Mouse (Mus musculus): ENCODE results near the gene Rpl41.
A peak's percentile ranks its signal among the peaks of the same experiment; 100 is the strongest.

The Rpl41 gene

GRCm38 (mm10) chr10:128548947-128549681, at the start of gene Rpl41:
TSS of gene Rpl41 (minus strand) at chr10:128549305.
- DNase-seq (ENCODE audit: low spot score) = peak; percentile 100

DNA sequence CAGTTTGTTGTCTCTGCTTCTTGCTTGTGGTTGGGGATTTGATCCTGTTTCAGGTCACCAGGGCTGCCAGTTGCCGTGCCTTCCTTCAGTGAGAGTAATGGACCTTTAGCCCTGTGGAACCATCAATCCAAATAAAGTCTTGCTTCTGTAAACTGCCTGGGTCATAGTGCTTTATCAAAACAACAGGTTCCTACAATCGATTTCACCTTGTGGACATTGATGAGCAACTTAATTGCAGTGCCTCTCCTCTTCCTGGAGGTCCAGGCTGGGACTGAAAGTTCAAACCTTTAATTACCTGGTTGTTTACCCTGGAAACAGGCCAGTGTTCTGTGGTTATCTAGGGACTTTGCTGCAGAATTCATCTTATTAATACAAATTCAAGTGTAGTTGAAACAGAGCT, 49.4 kb upstream of the Rpl41 start:
- no peak for DNase-seq (ENCODE audit: low spot score)

GRCm38 (mm10) chr10:128592797-128593196, 43.7 kb upstream of the Rpl41 start:
- DNase-seq (ENCODE audit: low spot score) = no peak

DNA sequence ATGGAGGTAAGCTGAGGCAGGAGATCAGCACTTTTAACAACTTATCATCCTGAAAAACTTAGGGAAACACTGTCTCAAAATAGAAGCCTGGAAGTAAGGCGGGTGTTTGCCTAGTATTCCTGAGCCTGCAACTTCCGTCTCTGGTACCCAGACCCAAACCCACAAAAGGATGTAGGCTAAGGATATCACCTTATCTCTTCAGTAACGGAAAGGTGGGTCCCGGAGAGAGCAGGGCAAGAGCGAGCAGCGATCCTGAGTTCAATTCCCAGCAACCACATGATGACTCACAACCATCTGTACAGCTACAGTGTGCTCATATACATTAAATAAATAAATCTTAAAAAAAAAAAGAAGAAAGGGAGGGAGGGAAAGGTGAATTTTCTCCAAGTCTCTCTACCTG, 42.3 kb upstream of the Rpl41 start:
- no peak for DNase-seq (ENCODE audit: low spot score)

- DNase-seq (ENCODE audit: low spot score) = peak; percentile 85
These were observed 41.1 kb upstream of the Rpl41 start for GRCm38 (mm10) chr10:128590193-128590690.

DNA sequence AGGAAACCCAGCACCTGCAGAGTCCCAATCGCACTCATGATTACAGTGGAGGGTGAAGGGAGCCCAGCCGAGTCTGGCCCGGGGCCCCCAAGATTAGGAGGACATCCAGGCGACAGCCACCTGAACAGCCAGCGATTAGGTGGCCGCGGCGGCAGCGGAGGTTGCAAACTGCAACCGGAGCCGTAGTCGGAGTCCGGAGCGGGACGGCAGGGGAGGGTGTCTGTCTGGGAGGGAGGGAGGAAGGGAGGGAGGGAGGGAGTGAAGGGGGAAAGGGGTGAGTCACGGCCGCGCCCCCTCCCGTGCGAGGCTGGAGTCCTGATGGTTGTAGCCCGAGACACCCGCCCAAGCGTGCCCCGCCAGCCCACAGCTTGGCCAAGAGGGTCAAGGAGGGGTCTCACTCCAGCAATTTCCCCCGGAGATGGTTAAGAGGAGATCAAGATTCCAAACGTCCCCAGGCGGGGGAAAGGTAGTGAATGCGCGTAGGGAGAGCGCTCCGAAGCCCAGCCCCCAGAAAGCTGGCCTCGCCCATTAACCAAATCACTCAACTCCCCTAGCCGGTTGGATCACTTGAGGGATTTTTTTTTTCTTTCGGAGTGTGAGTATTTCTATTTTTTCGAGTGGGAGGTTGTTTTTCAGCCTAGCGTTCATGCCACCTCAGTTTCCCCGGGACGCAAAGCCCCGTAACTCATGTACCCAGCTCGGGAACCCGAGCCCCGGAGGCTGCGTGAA, 40.5 kb upstream of the Rpl41 start, which contains the start of gene Erbb3:
Erbb3 (minus strand) TSS at position 189 of the 729 bp plus-strand sequence.
- DNase-seq (ENCODE audit: low spot score) = peak; percentile 81

- DNase-seq (ENCODE audit: low spot score) = no peak
These were observed 39.8 kb upstream of the Rpl41 start for GRCm38 (mm10) chr10:128588775-128589463.

GRCm38 (mm10) chr10:128588136-128588535, 39.0 kb upstream of the Rpl41 start:
- no peak for DNase-seq (ENCODE audit: low spot score)

DNA sequence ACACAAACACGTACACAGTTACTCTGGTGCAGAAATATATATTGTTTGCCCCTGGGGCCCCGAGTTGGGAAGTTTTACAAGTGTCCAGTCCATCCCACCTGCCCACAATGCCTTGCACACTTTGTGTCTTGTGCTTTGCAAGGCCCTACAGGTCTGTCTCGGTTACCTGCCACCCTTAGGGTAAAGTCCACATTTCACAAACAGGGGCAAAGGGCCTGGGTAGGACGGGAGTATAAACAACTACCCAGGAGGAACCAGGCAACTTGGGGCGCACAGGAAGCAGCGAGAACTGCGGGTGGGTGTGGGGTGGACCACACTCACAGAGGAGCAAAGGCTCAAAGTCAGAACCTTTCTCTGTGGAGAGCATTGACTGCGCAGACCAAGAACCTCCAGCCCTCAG, 38.6 kb upstream of the Rpl41 start:
- DNase-seq (ENCODE audit: low spot score) = no peak

DNA sequence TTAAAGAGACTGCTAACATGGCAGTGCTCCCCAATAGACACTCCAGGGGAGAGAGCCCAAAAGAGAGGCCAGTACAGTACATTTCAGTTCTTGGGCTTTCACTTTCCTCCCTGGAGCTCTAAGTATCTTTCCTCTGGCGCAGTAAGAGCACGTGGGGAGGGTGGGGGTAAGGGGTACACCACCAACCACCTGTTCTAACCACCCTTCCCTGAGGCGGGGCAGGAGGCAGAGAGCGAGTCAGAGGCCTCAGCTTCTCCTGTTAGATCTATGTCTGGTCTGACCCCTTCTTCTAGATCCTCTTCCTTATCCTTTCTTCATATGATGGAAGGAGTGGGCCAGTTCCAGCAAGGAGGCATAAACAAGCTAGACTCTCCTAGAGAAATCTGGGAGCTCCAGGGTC, 38.0 kb upstream of the Rpl41 start:
- DNase-seq (ENCODE audit: low spot score) = no peak

DNA sequence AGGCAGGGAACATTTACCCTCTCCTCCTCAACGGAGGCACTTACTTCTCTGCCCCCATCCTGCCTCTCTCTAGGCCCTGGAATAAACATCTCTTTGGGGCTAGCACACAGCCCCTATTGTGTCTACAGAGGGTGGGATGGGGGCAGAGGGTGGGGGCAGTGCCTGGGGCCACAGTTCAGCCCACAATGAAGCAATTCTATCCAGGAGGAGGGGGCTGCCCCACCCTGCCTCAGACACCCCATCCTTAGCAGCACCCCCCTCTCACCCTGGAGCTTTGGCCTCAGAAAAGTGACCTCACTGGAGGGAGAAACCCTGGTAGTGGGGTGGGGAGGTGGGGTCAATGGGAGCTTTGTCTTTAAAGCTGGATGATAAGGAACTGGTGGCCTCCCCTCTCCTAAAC, 37.4 kb upstream of the Rpl41 start:
- no peak for DNase-seq (ENCODE audit: low spot score)

DNA sequence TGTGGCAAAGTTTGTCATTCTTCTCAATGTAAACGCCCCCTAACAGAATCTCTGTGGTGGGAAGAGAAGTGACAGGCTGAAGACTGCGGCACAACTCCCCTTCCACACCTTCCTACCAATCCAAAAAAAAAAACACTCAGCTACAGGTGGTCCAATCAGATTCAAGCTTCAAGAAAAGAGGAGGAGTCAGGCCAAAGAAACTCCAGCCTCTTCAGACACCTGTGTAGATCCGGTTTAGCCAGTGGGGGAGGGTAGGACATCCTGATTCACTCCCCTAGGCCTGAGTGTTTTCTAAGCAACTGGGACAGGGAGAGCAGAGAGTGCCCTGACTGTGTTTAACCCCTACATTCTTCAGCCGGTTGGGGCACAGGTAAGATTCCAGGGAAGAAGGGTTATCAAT, 35.3 kb upstream of the Rpl41 start:
- no peak for DNase-seq (ENCODE audit: low spot score)

- DNase-seq (ENCODE audit: low spot score) = peak; percentile 92
These were observed 34.5 kb upstream of the Rpl41 start for GRCm38 (mm10) chr10:128583644-128584043.

GRCm38 (mm10) chr10:128579731-128580130, 30.6 kb upstream of the Rpl41 start:
- DNase-seq (ENCODE audit: low spot score) = no peak

DNA sequence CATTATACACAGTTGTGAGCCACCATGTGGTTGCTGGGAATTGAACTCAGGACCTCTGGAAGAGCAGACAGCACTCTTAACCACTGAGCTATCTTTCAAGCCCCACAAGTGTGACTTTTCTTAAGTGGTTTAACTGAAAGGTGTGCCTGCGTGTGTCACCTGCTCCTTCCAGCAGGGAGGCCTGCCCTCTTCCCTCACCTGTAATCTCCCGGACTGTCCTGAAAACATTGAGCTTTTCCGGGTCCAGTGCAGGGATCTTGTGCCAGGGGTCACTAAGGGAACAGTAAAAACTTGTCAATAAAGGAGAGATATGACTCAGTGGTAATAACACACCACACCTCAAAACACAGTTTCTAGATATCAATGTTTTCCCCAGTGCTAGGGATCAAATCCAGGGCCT, 30.2 kb upstream of the Rpl41 start:
- no peak for DNase-seq (ENCODE audit: low spot score)

DNA sequence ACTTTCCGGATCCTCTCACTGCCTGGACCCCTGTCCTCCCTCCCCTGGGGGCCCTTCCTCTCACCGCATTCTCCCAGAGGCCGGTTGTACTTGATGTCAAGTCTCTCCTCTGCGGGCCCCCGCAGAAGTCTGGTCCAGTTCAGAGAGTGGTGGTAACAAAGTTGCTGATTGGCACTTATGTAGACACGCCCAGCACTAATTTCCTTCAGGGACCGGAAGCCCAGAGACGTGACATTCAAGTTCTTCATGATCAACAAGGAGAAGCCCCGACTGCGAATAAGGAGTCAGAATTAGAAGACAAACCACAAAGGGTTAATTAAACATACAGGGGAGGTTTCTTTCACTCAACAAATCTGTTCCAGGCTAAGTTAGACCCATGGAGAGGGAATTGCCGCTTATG, 29.2 kb upstream of the Rpl41 start:
- no peak for DNase-seq (ENCODE audit: low spot score)

DNA sequence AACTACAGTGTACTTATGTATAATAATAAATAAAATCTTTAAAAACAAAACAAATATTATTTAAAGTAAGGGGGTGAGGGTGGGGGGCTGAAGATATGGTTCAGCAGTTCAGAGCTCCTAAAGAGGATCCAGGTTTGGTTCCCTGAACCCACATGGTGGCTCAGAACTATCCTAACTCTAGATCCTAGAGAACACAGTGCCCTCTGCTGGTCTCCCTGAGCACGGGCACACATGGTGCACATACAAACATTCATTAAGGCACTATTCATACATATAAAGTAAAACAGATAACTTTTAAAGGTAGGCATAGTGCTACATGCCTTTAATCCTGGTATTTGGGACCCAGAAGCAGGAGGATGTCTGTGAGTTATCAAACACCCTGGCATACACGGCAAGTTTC, 26.0 kb upstream of the Rpl41 start:
- no peak for DNase-seq (ENCODE audit: low spot score)

- DNase-seq (ENCODE audit: low spot score) = peak; percentile 100
These were observed 16.9 kb upstream of the Rpl41 start, which contains the start of gene Pa2g4 for GRCm38 (mm10) chr10:128565788-128566531. TSS of gene Pa2g4 (minus strand) at chr10:128565987.

DNA sequence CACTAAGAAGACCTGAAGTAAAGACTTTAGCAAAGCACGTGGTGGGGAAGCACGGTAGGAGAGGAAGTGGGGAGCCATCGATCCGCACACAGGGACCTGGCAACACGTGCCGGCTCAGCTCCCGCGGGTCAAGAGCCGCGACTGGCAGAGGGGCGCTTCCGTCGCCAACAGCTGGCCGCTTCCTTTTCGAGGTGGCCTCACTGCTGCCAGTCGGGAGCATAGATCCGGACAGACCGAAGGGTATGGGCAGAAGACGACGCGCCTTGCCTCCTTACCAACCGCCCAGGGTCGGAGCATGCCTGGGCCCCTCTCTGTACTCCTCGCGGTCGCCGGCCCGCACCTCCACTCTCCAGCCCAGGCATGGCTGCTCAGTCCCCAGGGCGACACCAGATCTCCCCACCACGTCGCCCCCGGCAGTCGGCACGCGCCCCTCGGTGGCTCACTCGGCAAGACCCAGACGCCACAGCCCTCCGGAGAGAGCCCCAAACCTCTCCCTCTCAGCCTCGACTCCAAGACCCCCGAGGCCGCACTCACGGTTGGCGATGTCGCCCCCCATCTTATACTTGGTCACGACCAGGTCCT, 16.2 kb upstream of the Rpl41 start:
- peak; percentile 70 for DNase-seq (ENCODE audit: low spot score)

DNA sequence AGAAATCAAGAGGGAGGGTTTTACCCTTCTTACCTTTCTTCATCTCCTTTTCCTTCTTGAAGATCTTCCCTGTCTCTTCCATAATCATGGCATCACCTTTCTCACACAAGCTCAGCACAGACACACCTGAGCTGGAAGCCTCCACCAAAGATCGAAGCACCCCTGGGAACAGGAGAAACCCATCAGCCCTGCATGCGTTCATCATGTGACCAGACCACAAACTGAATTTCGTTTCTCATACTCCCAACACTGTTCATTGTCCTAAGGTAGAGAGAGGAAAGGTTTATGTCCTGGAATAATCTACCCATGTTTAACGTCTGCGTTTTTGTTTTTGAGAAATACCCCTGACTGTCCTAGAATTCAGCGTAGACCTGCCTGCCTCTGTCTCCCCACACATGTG, 14.4 kb upstream of the Rpl41 start:
- no peak for DNase-seq (ENCODE audit: low spot score)

DNA sequence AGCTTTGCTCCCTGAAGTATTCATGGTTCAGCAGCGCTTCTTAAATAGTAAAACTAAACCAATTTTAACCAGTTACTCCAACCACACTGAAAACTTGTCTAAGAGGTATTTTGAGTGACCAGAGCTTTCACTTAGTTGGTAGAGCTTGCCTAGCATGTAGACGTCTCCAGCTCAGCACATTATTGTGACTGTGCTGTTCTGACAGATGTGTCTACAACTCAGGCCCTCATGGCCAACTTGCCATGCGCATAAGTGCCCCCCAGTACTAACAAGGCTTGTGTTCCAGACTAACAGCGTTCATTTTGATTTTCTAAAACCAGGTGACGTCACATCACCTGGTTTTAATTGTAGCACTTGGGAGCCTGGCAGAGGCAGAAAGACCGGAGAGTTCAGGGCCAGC, 7.9 kb upstream of the Rpl41 start:
- DNase-seq (ENCODE audit: low spot score) = no peak

DNA sequence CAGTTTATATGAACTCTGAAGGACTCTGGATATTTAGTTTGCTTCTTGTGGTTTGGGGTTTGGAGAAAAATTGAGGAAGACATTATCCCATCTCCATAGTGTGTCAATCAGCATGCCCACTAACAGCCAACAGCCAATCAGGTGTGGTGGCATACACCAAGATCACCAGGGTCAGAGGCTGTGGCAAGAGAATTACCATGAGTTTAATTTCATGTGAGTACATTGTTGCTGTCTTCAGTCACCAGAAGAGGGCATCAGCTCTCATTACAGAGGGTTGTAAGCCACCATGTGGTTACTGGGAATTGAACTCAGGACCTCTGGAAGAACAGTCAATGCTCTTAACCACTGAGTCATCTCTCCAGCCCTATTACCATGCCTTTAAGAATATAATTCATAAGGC, 7.2 kb upstream of the Rpl41 start:
- DNase-seq (ENCODE audit: low spot score) = no peak

Data from MN1 (cell line).